Mouse (Mus musculus) gastrocnemius, adult 18-20 months (tissue): Measurements from ENCODE around the gene Gm9046. TPM values are rescaled to one million over a fixed set of nuclear protein-coding genes. Genes with fewer than 3 reads are reported as not detected.
"Not testable (repeated sequence)": the region's sequence is repeated elsewhere in the genome, so short reads cannot be mapped to it uniquely, and the experiment has no call there.

Experiments
- DNase-seq: peaks from one replicate; pipeline ENCODE4 v3.0.0; 2021; ENCODE audit warnings: low spot score
- long read RNA-seq, 2 experiments: library from polyadenylated mRNA; stranded (forward); transcript quantifications; one replicate each; pipeline ENCODE4 v2.0.0; 2021
- total RNA-seq, 2 experiments: library from RNA; stranded (reverse); gene quantifications; 2 replicates each; pipeline ENCODE4 v1.2.3; 2021

Gm9046 gene
- total RNA-seq = not detected
- long read RNA-seq, experiment 1 = 0 reads
- long read RNA-seq, experiment 2 = 0 reads

DNA sequence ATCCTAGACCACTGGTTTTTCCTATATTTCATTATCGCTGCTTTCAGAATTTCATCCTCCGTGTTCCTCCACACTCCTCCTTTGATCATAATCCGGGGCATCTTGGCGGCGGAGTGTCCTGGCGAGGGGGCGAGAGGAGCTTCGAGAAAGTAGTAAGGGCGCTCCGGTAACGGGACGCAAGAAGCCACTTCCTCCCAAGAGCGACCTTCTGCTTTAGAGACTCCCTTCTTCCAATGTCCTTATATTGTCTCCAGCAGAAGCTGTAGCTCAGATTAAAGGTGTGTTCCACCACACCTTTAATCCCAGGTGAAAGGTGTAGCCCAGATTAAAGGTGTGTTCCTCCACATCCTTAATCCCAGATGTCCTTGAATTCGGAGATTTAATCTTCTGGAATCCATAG lies at the start of gene Gm9046:
Gm9046 (minus strand) TSS at position 101 of the 400 bp plus-strand sequence.
- not testable (repeated sequence) for DNase-seq

- peak; percentile 66 for DNase-seq
Observed at GRCm38 (mm10) chr10:118370443-118370842, 27.4 kb upstream of the Gm9046 start.

DNA sequence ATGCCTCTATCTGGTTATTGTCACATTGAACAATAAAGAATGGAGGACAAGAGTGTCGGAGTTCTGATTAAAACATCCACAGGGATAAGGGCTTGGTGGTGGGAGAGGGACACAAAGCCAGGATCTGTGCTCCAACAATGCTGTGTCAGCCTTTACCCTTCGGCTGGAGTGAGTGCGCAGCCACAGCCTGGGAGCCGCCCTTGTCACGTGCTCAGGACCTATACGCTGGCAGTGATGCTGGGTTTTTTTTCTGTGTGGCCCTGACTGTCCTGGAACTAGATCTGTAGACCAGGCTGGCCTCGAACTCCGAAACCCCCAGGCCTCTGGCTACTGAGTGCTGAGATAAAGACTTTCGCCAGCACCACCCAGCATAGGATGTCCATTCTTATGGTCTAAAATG lies 26.5 kb upstream of the Gm9046 start:
- DNase-seq = no peak

- not testable (repeated sequence) for DNase-seq
Observed at GRCm38 (mm10) chr10:118354005-118354404, 10.9 kb upstream of the Gm9046 start, which contains the start of gene Gm9049. Gm9049 (minus strand) TSS chr10:118354105.

- DNase-seq = not testable (repeated sequence)
Observed at GRCm38 (mm10) chr10:118348579-118348978, 5.5 kb upstream of the Gm9046 start, which contains the start of gene Gm9048. Gm9048 (minus strand) TSS chr10:118348679.

DNA sequence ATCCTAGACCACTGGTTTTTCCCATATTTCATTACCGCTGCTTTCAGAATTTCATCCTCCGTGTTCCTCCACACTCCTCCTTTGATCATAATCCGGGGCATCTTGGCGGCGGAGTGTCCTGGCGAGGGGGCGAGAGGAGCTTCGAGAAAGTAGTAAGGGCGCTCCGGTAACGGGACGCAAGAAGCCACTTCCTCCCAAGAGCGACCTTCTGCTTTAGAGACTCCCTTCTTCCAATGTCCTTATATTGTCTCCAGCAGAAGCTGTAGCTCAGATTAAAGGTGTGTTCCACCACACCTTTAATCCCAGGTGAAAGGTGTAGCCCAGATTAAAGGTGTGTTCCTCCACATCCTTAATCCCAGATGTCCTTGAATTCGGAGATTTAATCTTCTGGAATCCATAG lies 5.3 kb downstream of the Gm9046 start, which contains the start of gene Gm9045:
Gm9045 (minus strand) TSS at position 101 of the 400 bp plus-strand sequence.
- DNase-seq = not testable (repeated sequence)

DNA sequence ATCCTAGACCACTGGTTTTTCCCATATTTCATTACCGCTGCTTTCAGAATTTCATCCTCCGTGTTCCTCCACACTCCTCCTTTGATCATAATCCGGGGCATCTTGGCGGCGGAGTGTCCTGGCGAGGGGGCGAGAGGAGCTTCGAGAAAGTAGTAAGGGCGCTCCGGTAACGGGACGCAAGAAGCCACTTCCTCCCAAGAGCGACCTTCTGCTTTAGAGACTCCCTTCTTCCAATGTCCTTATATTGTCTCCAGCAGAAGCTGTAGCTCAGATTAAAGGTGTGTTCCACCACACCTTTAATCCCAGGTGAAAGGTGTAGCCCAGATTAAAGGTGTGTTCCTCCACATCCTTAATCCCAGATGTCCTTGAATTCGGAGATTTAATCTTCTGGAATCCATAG lies 10.7 kb downstream of the Gm9046 start, which contains the start of gene Gm9044:
Gm9044 (minus strand) TSS at position 101 of the 400 bp plus-strand sequence.
- not testable (repeated sequence) for DNase-seq

GRCm38 (mm10) chr10:118326869-118327268 lies 16.2 kb downstream of the Gm9046 start, which contains the start of gene Gm9040:
Gm9040 (minus strand) TSS chr10:118326969.
- DNase-seq = not testable (repeated sequence)

DNA sequence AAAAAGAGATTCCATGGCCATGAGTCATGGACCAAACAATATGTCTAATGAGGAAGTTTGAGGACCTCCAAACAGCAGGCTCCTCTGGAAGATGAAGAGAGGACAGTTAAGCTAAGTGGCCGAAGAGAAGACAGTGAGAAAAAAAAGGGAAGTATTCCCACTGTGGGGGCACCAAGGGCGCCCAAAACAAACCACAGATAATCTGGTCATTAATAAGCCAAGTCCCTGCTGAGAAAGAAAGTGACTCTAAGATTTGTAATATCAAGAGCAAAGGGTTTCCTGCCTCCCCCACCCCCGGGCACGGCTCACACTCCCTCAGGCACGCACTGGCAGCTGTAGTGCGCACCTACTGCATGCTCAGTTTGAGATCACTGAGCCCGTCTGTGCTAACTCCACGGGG lies 24.0 kb downstream of the Gm9046 start:
- no peak for DNase-seq

DNA sequence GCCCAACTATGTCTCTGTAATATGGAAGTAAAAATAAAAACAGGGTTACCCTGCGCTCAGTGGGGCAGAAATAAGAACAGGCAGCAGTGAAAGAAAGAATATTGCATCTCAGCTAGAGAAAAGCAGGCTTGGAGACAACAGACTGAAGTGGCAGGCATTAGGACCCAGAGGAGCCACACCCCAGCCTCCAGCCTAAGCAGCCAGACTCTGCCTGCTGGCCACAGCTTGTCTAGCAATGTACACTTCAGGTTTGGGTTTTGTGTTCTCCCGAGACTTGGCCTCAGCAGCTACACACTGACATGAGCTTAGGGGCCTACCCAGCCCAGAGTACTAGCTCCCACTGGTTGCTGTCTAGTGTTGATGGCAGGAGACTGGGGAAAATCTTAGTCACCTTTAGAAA lies 40.9 kb downstream of the Gm9046 start:
- not testable (repeated sequence) for DNase-seq

GRCm38 (mm10) chr10:118294938-118295337 lies 48.1 kb downstream of the Gm9046 start, which contains the start of gene Iltifb:
Iltifb (minus strand) TSS chr10:118295038.
- no peak for DNase-seq

Other genes with a start within 250 kb of the Gm9046 start
- gene Mdm1, start 201.4 kb downstream of the Gm9046 start, total RNA-seq = 1 to 10 TPM; 2.1 to 2.8 TPM
- gene Il22, start 138.3 kb downstream of the Gm9046 start, total RNA-seq = not detected
- under 1 TPM; 0.39 to 0.43 TPM for gene Gm32717, start 102.5 kb downstream of the Gm9046 start, total RNA-seq
- gene Gm32802, start 84.6 kb downstream of the Gm9046 start, total RNA-seq = under 1 TPM; 0.39 to 0.43 TPM
- not detected for gene Iltifb, start 48.2 kb downstream of the Gm9046 start, total RNA-seq
- gene Gm9040, start 16.3 kb downstream of the Gm9046 start, total RNA-seq = not detected
- gene Gm9044, start 10.8 kb downstream of the Gm9046 start, total RNA-seq = not detected
- not detected for gene Gm9045, start 5.4 kb downstream of the Gm9046 start, total RNA-seq
- gene Gm9048, start 5.4 kb upstream of the Gm9046 start, total RNA-seq = not detected
- gene Gm9049, start 10.8 kb upstream of the Gm9046 start, total RNA-seq = not detected
- gene Ifng, start 97.8 kb upstream of the Gm9046 start, total RNA-seq = not detected